Mouse (Mus musculus): Measurements from ENCODE around the gene Dot1l.

Dot1l gene

GRCm38 (mm10) chr10:80829359-80830278 lies 74.6 kb downstream of the Dot1l start:
- no peak for DNase-seq (ENCODE audit: low read depth)

- DNase-seq (ENCODE audit: low read depth), result peak; percentile 83
Measured at GRCm38 (mm10) chr10:80831136-80831535, 76.1 kb downstream of the Dot1l start.

GRCm38 (mm10) chr10:80832818-80833217 lies 77.8 kb downstream of the Dot1l start:
- DNase-seq (ENCODE audit: low read depth), result no peak

GRCm38 (mm10) chr10:80835617-80836016 lies 80.6 kb downstream of the Dot1l start:
- DNase-seq (ENCODE audit: low read depth), result no peak

GRCm38 (mm10) chr10:80836949-80837379 lies 82.0 kb downstream of the Dot1l start:
- DNase-seq (ENCODE audit: low read depth), result no peak

GRCm38 (mm10) chr10:80837827-80838226 lies 82.8 kb downstream of the Dot1l start:
- no peak for DNase-seq (ENCODE audit: low read depth)

- DNase-seq (ENCODE audit: low read depth), result no peak
Measured at GRCm38 (mm10) chr10:80838346-80838912, 83.4 kb downstream of the Dot1l start.

GRCm38 (mm10) chr10:80839848-80840247 lies 84.8 kb downstream of the Dot1l start:
- no peak for DNase-seq (ENCODE audit: low read depth)

- DNase-seq (ENCODE audit: low read depth), result no peak
Measured at GRCm38 (mm10) chr10:80841685-80842084, 86.7 kb downstream of the Dot1l start.

- no peak for DNase-seq (ENCODE audit: low read depth)
Measured at GRCm38 (mm10) chr10:80842334-80842733, 87.3 kb downstream of the Dot1l start.

GRCm38 (mm10) chr10:80843087-80843930 lies 88.3 kb downstream of the Dot1l start:
- no peak for DNase-seq (ENCODE audit: low read depth)

GRCm38 (mm10) chr10:80843931-80844547 lies 89.0 kb downstream of the Dot1l start, which contains the start of gene Lingo3:
Gene Lingo3, minus strand, starts transcription at chr10:80844039.
- no peak for DNase-seq (ENCODE audit: low read depth)

All from c-Kit-positive CD71-negative TER-119-negative erythroid progenitor cells, embryonic 14.5 days (primary cell).